Mouse (Mus musculus): Measurements from ENCODE around the gene Fam78a. TPM values are rescaled to one million over a fixed set of nuclear protein-coding genes. Genes with fewer than 3 reads are reported as not detected.

The Fam78a gene
- total RNA-seq, 2 experiments from 2014 or later, result 7.5 to 11.9 TPM

DNA sequence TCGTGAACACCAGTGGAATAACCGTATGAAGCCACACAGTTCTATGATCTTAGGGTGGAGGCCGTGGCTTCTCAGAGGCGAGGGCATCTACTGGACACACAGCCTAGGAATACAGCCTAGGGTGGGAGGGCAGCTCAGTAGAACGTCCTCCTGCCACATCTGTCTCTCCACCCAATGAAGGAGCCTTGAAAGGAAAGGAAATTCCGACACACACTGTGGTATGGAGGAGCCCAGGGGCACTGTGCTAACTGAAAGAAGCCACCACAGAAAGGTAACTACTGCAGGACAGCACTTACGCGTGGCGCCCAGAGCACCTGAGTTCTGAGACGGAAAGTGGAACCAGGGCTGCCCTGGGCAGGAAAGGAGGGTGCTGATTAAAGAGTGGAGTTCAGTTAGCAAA is 13.9 kb downstream of the Fam78a start:
- ATAC-seq (replicated peaks; ENCODE audit: poor library complexity), result no peak

DNA sequence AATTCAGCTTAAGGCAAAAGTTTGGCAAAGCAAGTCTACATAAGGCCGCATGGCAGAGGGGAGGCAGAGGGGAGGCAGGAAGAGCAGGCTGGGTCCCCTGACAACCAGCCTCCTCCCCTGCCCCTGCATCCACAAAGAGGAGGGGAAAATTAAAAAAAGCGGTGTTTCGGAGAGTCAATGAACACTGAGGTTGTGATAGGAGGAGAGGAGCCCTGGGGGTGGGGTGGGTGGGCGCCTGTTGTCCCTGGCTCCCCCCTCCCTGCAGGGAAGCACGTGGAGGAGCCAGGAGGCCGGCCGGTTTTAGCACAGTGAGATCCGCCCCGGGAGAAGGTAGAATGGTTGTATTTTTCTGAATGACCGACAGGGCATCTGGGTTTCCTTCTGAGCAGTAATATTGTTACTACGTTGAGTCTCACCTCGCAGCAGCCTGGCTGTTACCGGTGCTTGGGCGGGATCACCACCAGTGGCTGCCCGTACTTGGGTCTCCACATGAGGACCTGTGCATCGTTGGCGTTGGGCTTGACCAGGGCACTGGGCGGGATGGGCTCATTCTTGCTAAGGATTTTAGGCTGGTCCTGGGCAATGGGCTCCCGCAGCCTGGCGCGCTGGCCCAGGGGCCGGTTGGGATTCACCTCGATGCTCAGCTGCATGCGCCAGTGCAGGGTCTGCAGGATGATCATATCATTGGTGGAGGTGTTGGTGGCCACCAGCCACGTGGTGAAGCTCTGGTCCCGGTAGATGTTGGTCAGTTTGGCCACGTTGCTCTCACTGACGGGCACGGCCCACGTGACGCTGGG is 15.6 kb downstream of the Fam78a start:
- no peak for ATAC-seq (replicated peaks; ENCODE audit: poor library complexity)

DNA sequence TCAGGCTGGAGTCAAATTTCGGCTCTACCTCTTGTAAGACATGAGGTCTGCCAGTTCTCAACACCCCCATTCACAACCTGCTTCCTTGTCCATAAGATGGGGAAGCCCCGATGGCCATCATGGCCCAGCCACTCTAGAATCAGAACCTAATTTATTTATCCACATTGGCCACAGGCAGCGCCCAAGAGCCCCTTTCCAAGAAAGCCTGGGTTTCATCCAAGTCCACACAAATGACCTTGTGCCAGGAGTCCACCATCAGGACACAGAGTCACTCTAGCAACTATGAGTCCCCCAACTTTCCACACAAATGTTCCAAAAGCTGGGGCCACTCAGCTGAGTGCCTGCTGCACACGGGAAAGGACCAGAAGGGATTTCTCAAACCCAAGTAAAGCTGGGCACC is 18.7 kb downstream of the Fam78a start:
- ATAC-seq (replicated peaks; ENCODE audit: poor library complexity), result no peak

DNA sequence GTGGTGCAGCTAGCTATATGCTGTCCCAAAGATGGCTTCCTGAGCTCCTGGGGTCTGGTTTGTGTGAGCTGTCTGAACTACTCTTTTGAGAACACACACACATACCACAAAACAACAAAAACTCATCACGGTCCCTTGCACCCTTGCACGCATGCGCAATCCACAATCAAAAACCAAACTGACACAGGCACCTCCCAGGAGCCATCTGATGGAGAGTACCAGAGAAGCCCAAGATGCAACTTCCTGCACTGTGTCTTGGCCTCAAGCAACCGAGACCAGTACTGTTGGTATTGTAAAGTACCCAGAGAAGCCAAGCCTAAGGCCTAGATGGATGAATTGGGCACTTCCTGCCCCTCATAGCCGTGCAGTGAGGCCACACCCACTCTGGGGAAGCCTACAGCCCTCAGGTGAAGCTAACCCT is 19.3 kb downstream of the Fam78a start:
- ATAC-seq (replicated peaks; ENCODE audit: poor library complexity), result no peak

DNA sequence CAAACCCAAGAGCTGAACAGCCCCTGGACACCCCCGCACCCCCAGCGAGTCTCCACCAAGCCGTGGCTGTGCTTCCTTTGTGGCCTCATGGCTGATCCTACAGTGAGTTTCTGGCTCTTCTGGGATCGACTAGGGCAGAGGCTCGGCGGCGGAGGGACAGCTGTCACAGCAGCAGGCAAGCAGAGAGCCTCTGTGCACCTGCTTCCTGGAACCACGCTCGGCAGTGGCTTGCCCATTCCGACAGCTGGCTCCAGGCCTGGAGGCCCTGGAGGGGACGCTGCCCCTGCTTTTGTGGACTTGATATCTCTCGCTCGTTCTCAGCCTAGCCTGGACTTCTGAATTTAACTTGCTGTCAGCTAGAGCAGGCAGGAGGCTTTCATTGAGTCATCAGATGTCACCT is 19.7 kb downstream of the Fam78a start:
- no peak for ATAC-seq (replicated peaks; ENCODE audit: poor library complexity)

DNA sequence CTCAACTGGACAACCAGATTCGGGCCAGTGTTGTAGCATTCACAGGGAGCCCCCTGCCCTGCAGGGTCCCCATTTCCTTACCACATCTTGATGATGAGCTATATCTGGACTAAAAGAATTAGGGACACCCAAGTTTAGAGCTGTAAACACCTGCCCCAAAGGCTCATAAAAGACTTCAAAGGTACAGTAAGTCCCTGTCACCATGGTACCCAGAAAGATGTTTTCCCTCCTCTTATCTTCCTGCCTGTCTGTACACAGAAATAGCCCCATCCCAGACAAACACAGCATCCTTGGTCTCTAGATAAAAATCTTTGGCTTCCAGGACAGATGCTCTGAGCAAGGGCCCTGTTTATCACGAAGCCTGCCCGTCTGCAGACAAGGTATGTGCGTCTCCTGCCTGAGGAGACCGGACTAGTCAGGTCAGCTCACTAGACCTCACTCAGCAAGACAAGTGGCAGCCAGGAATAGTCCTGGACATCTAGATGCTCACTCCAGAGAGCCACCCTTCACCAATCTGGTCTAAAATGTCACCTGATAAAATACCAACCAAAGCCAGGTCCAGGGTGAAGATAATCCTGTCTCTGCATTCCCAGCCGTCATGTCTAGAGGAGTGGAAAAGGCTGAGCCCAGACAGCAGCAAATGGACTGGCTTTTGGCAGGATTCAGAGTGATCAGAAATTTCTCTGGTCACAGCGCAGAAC is 21.1 kb downstream of the Fam78a start:
- ATAC-seq (replicated peaks; ENCODE audit: poor library complexity), result no peak

DNA sequence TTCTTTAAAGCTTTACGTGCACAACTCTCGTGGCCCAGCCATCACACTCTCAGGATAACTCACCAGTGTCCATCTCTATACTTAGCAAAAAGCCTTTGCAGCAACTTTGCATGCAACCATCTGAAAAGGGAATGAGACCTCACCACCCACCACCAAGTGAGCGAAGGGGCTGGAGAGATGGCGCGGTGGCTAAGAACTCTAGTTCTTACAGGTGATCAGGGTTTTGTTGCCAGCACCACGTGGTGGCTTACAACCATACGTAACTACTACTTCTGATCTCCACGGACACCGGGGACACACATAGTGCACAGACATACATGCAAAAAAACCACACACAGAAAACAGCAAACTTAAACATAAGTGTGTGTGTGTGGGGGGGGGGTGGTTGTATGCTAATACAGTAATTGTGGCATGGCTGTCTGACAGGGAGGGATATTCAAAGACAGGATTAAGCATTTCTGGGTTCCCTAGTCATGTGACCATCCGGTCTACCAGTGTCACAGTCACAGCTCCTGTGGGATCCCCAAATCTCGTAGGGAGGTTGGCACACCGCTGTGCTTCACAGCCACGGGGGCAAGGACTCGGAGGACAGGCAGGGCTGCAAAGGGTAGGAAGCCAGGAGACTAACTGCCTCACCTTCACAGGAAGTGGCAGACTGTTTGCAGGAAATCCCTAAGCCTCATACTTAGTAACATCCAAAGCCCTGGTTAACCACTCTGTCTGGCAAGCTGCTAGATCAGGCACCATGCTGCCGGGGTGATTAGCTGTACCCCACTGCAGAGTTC is 21.8 kb downstream of the Fam78a start:
- ATAC-seq (replicated peaks; ENCODE audit: poor library complexity), result peak; percentile 29; the same call in 1 of the 2 replicates

DNA sequence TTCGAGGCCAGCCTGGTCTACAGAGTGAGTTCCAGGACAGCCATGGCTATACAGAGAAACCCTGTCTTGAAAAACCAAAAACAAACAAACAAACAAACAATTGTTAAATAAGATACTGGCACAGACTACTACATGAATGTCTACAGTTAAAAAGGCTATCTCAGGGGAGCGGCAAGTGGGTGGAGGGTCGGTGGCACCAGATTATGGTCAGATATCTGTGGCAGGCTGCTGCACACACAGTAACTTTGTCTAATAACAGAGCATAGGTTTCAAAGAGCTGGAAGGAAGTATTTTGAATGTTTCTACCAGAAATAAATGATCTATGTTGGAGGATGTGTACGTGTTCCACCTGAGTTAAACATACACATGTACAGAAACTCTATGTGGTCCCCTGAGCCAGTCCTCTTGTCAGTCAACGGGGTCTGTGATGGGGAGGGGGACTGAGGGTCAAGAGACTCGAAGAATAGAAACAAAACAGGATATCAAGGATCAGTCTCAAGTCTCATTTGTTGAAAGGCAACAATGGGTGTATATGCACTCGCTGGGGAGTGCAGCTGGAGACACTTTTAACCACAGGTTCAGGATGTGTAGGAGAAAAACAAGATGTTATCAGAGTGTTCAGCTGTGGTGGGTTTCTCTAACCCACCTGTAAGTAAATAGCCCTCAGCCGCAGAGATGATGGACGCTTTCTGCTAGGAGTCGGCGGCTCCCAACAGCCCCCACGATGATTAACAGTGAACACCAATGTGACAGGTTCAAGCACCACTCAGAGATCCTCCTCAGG is 22.7 kb downstream of the Fam78a start:
- ATAC-seq (replicated peaks; ENCODE audit: poor library complexity), result peak; percentile 68

DNA sequence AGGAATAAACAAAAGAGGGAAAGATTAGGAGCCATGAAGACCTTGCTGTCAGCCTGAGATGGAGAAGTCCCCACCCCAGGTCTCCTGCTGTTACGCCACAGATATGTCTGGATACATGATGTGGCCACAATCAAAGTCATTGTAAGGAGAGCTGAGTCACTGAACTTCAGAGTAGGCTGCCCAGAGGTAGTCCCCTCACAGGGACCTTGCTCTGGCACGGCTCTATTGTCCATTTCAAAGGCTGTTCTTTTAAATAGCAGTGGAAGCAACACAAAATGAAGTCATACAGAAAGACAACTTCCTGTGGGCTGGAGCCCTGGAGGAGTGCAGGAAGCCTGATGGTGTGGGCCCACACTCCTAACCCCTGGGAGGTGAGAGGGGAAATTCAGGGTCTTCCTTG is 23.5 kb downstream of the Fam78a start:
- peak; percentile 62 for ATAC-seq (replicated peaks; ENCODE audit: poor library complexity)

DNA sequence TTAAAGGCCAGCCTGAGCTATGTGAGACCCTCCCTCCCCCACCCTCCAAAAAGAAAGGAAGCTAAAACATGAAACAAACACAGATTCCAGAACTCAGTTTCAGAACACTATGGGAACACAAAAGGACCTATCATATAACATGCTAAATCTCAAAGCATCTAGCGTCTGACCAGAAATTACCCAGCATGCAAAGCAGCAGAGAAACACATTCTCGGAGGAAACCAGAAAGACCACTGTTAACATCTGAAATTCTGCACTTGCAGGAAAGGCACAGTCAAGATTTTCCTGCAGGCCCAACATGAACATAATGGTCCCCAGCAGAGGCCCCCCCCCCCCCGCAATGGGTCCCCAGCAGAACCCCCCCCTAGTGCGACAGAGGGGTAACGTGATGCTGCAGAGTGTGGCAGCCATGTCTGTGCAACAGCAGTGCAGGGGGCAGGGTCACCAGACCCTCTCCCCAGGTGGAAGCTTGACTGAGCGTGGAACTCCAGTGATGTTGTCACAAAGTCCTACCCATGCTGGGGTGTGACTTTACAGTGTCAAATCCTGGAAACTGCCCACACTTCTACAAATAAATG is 24.3 kb downstream of the Fam78a start:
- no peak for ATAC-seq (replicated peaks; ENCODE audit: poor library complexity)

DNA sequence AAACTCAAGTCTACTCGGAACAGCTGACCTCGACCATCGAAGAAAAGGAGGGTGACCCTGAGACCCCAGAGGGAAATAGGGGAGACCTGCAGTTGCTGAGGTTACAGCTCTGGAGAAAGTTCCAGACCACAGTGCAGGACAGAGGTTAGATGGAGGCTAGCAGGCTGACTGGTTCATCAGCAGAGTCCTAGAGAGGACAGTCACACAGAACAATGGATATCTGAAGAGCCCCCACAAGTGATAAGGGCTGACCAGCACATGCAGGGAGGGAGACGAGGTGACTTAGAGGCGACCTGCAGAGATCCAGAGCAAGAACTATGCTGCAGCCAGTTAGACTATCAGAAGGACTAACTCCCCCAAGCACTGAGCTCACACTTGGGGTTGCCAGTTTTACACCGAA is 25.0 kb downstream of the Fam78a start:
- ATAC-seq (replicated peaks; ENCODE audit: poor library complexity), result no peak

DNA sequence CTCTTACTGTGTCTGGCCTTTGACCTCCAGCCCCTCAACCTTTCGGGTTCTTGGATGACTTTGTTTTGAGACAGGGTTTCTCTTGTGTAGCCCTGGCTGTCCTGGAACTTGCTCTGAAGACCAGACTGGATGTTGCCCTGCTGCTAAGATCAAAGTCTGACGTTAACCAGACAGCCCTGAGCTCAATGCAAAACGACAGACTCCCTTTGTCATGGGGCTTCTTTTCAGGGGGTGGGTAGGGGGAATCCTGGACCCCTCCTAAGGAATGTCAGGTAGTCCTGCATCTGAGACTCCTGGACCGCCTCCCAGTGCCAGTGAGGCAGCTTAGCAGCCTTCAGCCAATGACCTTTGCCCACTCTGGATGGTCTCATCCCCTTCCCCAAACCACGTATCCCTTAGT is 25.9 kb downstream of the Fam78a start:
- ATAC-seq (replicated peaks; ENCODE audit: poor library complexity), result no peak

DNA sequence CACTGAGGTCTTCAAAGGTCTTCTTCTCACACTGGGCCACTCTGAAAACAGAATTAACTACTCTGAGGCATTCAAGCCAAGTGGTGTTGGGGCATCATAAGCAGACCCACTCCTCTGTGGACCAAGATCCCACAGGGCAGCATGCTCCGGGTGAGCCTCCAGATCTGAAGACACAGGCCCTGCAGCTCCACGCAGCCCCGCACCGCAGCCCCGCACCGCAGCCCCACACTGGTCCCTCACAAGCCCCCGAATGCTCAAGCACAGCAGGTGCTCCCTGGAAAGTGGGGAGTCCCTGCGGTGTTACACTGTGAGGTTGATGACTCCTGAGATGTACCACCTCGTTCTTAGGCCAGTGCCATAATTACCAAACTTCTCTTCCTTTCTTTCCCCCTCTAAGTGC is 26.4 kb downstream of the Fam78a start:
- ATAC-seq (replicated peaks; ENCODE audit: poor library complexity), result no peak

DNA sequence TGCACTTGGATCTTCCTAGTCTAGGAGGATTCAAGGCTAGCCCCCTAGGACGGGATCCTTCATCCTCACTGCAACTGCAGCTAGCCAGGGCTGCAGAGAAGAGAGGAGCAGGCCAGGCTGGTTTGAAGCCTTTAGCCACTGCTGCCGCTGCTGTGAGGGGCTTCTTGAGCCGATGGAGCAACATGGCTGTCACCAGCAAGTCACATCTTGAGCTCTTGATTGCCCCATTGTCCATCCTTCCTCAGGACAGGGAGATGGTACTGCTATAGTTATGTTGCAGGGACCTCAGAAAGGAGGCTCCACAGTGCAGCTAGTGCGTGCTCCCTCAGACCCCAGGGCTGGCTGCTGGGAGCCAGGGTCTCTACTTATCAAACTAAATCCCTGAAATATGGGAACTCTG is 26.9 kb downstream of the Fam78a start:
- ATAC-seq (replicated peaks; ENCODE audit: poor library complexity), result no peak

DNA sequence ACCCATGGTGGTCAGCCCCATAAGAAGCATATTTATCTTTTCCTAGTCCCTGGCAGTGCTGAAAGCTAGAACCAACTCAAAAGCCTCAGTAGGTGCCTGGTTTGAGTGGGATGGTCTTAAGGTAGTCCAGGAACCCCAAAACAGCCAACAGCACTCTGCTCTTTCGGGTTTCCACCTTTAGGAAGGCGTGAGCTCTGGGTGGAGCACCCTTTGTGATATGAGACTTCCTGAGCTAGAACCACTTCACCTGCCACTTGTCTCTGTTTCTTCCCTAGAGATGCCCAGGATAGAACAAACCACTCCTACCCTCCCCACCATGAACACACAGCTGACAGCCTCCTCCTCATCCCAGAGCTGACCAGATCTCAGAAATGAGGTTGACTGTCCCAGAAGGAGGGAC is 27.3 kb downstream of the Fam78a start:
- peak; percentile 16; the same call in 1 of the 2 replicates for ATAC-seq (replicated peaks; ENCODE audit: poor library complexity)

DNA sequence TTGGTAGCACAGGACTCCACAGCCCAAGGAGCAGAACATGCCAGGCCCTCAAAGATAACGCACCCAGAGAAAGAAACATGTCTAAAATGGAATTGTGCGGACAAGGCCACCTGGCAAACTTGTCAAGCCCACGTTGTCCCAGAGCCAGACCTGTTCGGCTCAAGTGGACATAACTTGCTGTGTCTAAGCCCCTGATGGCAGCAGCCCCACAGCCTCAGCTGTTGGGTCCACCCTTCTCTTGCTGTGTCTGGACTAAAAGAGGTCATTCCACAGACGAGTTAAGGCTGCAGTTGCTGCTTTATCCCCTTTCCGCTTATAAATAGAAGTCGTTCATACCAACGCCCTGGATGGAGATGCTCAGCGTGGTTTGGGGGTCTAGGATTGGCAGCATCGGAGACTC is 28.1 kb downstream of the Fam78a start:
- ATAC-seq (replicated peaks; ENCODE audit: poor library complexity), result no peak

DNA sequence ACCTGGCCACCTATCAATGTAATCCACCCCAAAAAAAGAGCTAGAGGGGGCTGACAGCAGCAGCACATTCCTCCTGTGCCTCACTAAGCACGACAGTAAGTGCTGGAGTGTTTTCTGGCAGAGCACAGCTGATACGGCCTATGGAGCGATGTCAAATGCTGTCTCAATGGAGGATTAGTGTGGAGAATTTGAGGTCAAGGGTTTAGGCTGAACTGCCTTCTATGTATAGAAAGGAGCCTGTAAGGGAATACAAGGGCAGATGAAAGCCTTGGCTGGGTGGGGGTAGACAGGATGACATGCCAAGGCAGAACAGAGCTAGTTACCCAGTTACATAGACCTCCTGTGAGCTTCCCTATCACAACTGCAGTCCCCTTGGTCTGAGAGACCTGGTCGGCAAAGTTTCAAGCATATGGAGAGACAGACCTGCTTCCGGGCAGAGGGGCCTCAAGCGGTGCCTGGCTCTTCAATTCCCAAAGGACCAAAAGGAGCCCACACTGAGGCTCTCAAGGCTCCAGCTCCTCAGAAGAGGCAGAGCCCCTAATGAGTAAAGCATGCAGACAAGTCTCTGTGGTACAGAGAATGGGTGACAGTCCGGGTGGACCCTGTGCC is 29.2 kb downstream of the Fam78a start:
- ATAC-seq (replicated peaks; ENCODE audit: poor library complexity), result no peak

DNA sequence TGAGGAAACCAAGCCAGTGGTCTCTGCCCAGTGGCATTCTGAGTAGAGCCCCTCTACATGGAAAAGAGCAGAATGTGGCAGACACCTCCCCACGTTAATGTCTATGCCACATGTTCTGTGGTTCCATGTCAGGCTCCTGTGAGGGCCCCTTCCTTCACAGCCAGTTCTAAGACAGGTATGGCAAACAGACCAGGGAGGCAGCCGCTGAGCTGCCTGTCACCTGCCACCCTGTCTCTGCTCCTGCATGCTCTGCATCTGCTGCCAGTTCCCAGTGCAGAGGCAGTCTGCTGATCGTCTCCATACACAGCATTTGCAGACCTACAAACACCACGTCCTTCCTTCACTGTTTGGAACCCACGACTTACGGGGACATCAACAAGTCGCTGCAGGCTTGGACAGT is 32.2 kb downstream of the Fam78a start:
- ATAC-seq (replicated peaks; ENCODE audit: poor library complexity), result no peak

DNA sequence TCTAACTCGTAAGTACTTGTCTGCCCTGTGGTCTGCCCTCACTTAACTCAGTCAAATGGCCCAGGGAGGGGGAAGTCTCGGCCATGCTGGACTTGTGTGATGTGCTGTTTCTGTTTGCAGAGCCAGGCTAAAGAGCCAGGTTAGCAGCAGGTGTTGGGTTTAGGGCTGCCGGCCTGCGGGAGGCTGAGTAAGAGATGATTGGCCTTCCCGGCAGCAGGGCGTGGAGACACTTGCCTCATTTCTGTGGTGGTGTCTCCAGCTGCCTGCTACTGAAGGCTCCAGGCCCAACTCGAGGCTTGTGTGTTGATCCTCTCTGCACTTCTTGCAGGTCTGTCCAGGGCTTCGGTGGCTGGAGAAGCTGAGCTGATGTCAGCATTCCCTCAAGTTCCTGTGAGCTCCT is 32.9 kb downstream of the Fam78a start:
- no peak for ATAC-seq (replicated peaks; ENCODE audit: poor library complexity)

DNA sequence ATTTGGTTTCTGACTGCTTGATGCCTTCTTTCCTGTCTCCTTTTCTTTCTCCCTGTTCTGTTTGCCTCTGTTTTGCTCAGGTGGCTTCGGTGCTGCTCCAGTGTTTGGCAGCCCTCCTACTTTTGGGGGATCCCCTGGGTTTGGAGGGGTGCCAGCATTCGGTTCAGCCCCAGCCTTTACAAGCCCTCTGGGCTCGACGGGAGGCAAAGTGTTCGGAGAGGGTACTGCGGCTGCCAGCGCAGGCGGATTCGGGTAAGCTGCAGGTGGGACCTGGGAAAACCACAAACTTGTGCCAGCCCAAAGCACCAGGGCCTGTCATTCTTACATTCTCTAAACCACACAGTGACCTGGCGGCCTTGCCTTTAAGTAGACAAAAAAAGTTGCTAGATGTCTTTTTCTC is 37.3 kb downstream of the Fam78a start:
- ATAC-seq (replicated peaks; ENCODE audit: poor library complexity), result peak; percentile 42; the same call in 1 of the 2 replicates

Data from megakaryocyte progenitor cell, adult 5-6 weeks (primary cell).